ENCODE assay signal across 8 mouse cellular contexts in the genomic region with DNA sequence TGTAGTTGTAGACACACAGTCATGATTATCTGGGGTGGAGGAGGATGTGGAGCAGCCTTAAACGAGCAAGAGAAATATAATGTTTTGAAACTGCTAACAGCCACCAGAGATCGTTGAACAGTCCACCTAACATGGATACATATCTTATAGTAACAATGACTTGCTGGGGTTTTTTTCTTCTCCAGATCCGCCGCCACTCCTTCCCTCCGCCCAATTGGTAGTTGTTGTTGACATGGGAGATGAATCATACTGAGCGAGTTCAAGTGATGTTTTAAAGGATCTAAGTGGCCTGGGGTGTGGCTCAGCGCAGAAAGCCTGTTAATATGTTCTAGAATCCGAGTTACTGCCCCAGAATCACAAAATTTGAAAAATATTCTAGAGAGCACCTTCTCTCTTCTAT. TPM values are rescaled to one million over a fixed set of nuclear protein-coding genes. Genes with fewer than 3 reads are reported as not detected.
DNase-seq lines count a peak whose midpoint lies in the region; ATAC-seq and TF ChIP-seq lines count a peak whose summit lies in the region.

No protein-coding gene starts in this region.

- no peak for ATAC-seq in heart, embryonic 16.5 days (replicated peaks; ENCODE audit: extremely low read depth, insufficient read depth, low FRiP score)
- no peak for ATAC-seq in lung, embryonic 15.5 days (ENCODE audit: borderline replicate concordance, extremely low read depth, low FRiP score, low TSS enrichment)
- ATAC-seq in activated CD4-positive, CD25-positive, alpha-beta regulatory T cell, adult 4 months = no peak

- in situ Hi-C loops in ES-E14 (cut with MboI; ENCODE audit: low sequenced_read_pairs in 2 of 2, unreplicated experiment in 2 of 2) = no loop called here

- H3K36me3 ChIP-seq in ES-E14 (ENCODE audit: control insufficient read depth, insufficient read depth, low read length, poor library complexity, severe bottlenecking) = peaks cover 10% of the 10 kb centered on the region; the same call in 1 of the 2 replicates
- no peaks in the 10 kb centered on the region for H3K36me3 ChIP-seq in heart, embryonic 16.5 days (ENCODE audit: control insufficient read depth, insufficient read depth)
- H3K36me3 ChIP-seq in lung, embryonic 15.5 days = 0 out of 2 replicates have a peak, but pooled peaks cover 4% of the 10 kb centered on the region

- peak overlapping the region; percentile 99 for H3K27ac ChIP-seq in gastrocnemius, adult 2 months
- H3K27ac ChIP-seq in ES-E14 (ENCODE audit: insufficient read depth, low read depth, low read length, poor library complexity, severe bottlenecking) = no peak overlapping the region
- peak overlapping the region; percentile 89 for H3K27ac ChIP-seq in heart, embryonic 16.5 days (ENCODE audit: low read length)
- peak overlapping the region; percentile 84 for H3K27ac ChIP-seq in lung, embryonic 15.5 days

- 26% methylated on average over 8 of the region's 8 CpGs for WGBS in heart, embryonic 16.5 days
- 12% methylated on average over 8 of the region's 8 CpGs for WGBS in lung, embryonic 15.5 days

- H3K4me1 ChIP-seq in ES-E14 (ENCODE audit: control insufficient read depth in 2 of 2, insufficient read depth in 2 of 2, low read length in 2 of 2, poor library complexity in 1 of 2) = peaks cover 3 to 13% of the 10 kb centered on the region in 2 experiments; a peak in 3 of 4 replicates
- peaks cover 26% of the 10 kb centered on the region for H3K4me1 ChIP-seq in heart, embryonic 16.5 days (ENCODE audit: control insufficient read depth, insufficient read depth, low read length)
- H3K4me1 ChIP-seq in lung, embryonic 15.5 days = peaks cover 50% of the 10 kb centered on the region

- intact Hi-C loops in gastrocnemius, adult 2 months (cut with DNase I) = no loop called here

- no peaks in the 10 kb centered on the region for H3K9me3 ChIP-seq in ES-E14 (ENCODE audit: control insufficient read depth, insufficient read depth, low read depth, low read length)
- no peaks in the 10 kb centered on the region for H3K9me3 ChIP-seq in heart, embryonic 16.5 days (replicated peaks; ENCODE audit: control insufficient read depth, low read length)
- H3K9me3 ChIP-seq in lung, embryonic 15.5 days = no peaks in the 10 kb centered on the region

- H3K4me2 ChIP-seq in heart, embryonic 16.5 days (ENCODE audit: low read depth, low read length) = peak overlapping the region; percentile 75
- H3K4me2 ChIP-seq in lung, embryonic 15.5 days = peak overlapping the region; percentile 72

- peak overlapping the region; percentile 86 for H3K4me3 ChIP-seq in gastrocnemius, adult 2 months
- H3K4me3 ChIP-seq in ES-E14 (ENCODE audit: insufficient read depth in 1 of 2, low read depth in 1 of 2, low read length in 2 of 2, poor library complexity in 1 of 2, severe bottlenecking in 1 of 2) = peak overlapping the region; percentile 82 to 100
- H3K4me3 ChIP-seq in heart, embryonic 16.5 days (ENCODE audit: low read length) = peak overlapping the region; percentile 79
- H3K4me3 ChIP-seq in lung, embryonic 15.5 days = peak overlapping the region; percentile 65

- peak overlapping the region; percentile 91; the same call in 1 of the 2 replicates for H3K9ac ChIP-seq in ES-E14 (ENCODE audit: insufficient read depth, low read depth, low read length, poor library complexity, severe bottlenecking)
- H3K9ac ChIP-seq in heart, embryonic 16.5 days (ENCODE audit: low read length) = peak overlapping the region; percentile 84
- H3K9ac ChIP-seq in lung, embryonic 15.5 days = peak overlapping the region; percentile 66

- TF ChIP-seq CTCF in gastrocnemius, adult 2 months (IDR thresholded peaks at IDR 0.05) = no peak

- no peaks in the 10 kb centered on the region for H3K27me3 ChIP-seq in heart, embryonic 16.5 days (ENCODE audit: control insufficient read depth, insufficient read depth, low read length)
- H3K27me3 ChIP-seq in lung, embryonic 15.5 days = no peaks in the 10 kb centered on the region

- DNase-seq in gastrocnemius, adult 2 months = no peak
- no peak for DNase-seq in gastrocnemius, adult 8-10 months (ENCODE audit: low spot score in 2 of 2)
- no peak for DNase-seq in ES-E14 (ENCODE audit: low read depth, low spot score)
- DNase-seq in embryo, embryonic 11 days = no peak
- no peak for DNase-seq in layer of hippocampus, adult 18-20 months (ENCODE audit: low spot score in 2 of 2)

TF ChIP-seq in ES-E14, 5 proteins besides CTCF, POLR2A, EP300 and RAD21:
- TF ChIP-seq MAFK (IDR thresholded peaks at IDR 0.05; ENCODE audit: insufficient read depth, low read depth, low read length) = no peak
- TF ChIP-seq CHD2 (IDR thresholded peaks at IDR 0.05; ENCODE audit: low read depth, low read length) = no peak
- no peak for TF ChIP-seq ZNF384 (IDR thresholded peaks at IDR 0.05; ENCODE audit: low read depth, low read length)
- no peak for TF ChIP-seq HCFC1 (IDR thresholded peaks at IDR 0.05; ENCODE audit: borderline replicate concordance, insufficient read depth, low read length)
- TF ChIP-seq ZC3H11A (IDR thresholded peaks at IDR 0.05; ENCODE audit: borderline replicate concordance, low read depth, low read length) = no peak

RNA-seq across cellular contexts. Expression of a gene that starts 2.8 kb away (rescaled TPM):
- total RNA-seq in gastrocnemius, adult 2 months (2021) = 10 to 100 TPM; 27.5 to 43.4 TPM
- total RNA-seq in gastrocnemius, adult 8-10 months (2022) = 10 to 100 TPM; 35.4 to 57.5 (median 43.5) TPM
- 136 and 236 TPM in 2 replicates for total RNA-seq in ES-E14 (2012; rRNA removed)
- polyA plus RNA-seq in heart, embryonic 16.5 days (2015; fragmentation: Nextera tagmentation; extraction: Ambion mirVana) = 36.1 and 47.0 TPM in 2 replicates
- polyA plus RNA-seq in lung, embryonic 15.5 days (2015; fragmentation: Nextera tagmentation; extraction: Ambion mirVana) = 74.3 and 76.8 TPM in 2 replicates
- 10 to 100 TPM; 23.6 to 35.9 TPM for polyA plus RNA-seq in activated CD4-positive, CD25-positive, alpha-beta regulatory T cell, adult 4 months (2017; shearing (Covaris generic))
- 10 to 100 TPM; 73.9 to 80.4 TPM for total RNA-seq in layer of hippocampus, adult 18-20 months (2021)
